In the genomic region with DNA sequence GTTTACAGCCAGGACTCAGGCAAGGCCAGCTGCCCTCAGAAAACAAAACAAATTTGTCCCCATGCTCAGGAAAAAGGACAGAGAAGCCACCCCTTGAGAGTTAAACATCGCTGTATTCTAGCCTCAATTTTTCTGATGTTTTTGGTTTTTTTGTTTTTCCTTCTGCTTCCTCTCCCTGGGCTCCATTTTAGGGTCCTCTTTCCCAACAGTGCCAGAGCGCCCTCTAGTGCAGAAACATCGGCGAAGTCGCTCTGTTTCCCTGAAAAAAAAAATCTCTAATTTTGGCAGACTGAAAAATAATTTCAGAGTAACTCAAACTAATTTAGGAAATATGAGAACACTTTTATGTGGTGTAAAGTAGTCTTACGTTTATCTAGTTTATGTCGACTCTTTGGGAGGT, we compare ENCODE assay signal across 9 mouse cellular contexts. TPM values are rescaled to one million over a fixed set of nuclear protein-coding genes. Genes with fewer than 3 reads are reported as not detected.
DNase-seq lines count a peak whose midpoint lies in the region; ATAC-seq and TF ChIP-seq lines count a peak whose summit lies in the region.
"Had no signal": no experiment of that assay in that cellular context is flagged by ENCODE, and none has a peak within 500 bp of the region (broad histone marks: within the 10 kb centered on the region; RNA-seq: fewer than 3 reads in every experiment).

No protein-coding gene starts in this region.

- no peak overlapping the region for H3K4me2 ChIP-seq in midbrain, embryonic 11.5 days

- H3K27me3 ChIP-seq in midbrain, embryonic 11.5 days (ENCODE audit: control insufficient read depth, insufficient read depth, low read length), result no peaks in the 10 kb centered on the region

- no peaks in the 10 kb centered on the region for H3K4me1 ChIP-seq in midbrain, embryonic 11.5 days (ENCODE audit: control insufficient read depth, insufficient read depth, low read length)

- peak overlapping the region; percentile 66; the same call in 1 of the 2 replicates for H3K27ac ChIP-seq in left cerebral cortex, adult 2 months
- no peak overlapping the region for H3K27ac ChIP-seq in midbrain, embryonic 11.5 days (ENCODE audit: low read depth, low read length)

- intact Hi-C loops in heart, postnatal 10 days (cut with DNase I), result loop anchor here (1.0 to 5.0 kb wide), 4 partner anchors 104 to 968 kb away; no protein-coding TSS in a partner anchor
- intact Hi-C loops in left cerebral cortex, adult 2 months (cut with DNase I), result loop anchor here (2.0 to 5.0 kb wide), 3 partner anchors 282 to 968 kb away; no protein-coding TSS in a partner anchor

- H3K9ac ChIP-seq in midbrain, embryonic 11.5 days (ENCODE audit: low read length), result no peak overlapping the region

- H3K36me3 ChIP-seq in midbrain, embryonic 11.5 days (ENCODE audit: control insufficient read depth, insufficient read depth, low read length), result no peaks in the 10 kb centered on the region

- peak; percentile 88 for TF ChIP-seq CTCF in left cerebral cortex, adult 2 months (IDR thresholded peaks at IDR 0.05)

- peak; percentile 55 for DNase-seq in heart, adult 11 months
- no peak for DNase-seq in heart, adult 9 months (ENCODE audit: low spot score in 2 of 2)
- DNase-seq in R1 (ENCODE audit: low read depth, low spot score), result peak; percentile 52
- peak; percentile 65 to 77 for DNase-seq in cerebellum, postnatal 4 days (ENCODE audit: low spot score in 2 of 2)
- DNase-seq in heart, postnatal 10 days, result peak; percentile 64 to 86
- DNase-seq in left cerebral cortex, adult 2 months (ENCODE audit: extremely low spot score in 1 of 2, low spot score in 2 of 2), result peak; percentile 45 to 77
- peak; percentile 97 for DNase-seq in midbrain, embryonic 11.5 days (ENCODE audit: low spot score, missing footprints)
- DNase-seq in testis, postnatal 10 days (ENCODE audit: low spot score), result peak; percentile 91

- H3K9me3 ChIP-seq in midbrain, embryonic 11.5 days (ENCODE audit: control insufficient read depth, low read length), result no peaks in the 10 kb centered on the region

- no peak for ATAC-seq in midbrain, embryonic 11.5 days (ENCODE audit: low FRiP score)

- 5% methylated on average over 7 of the region's 7 CpGs for WGBS in midbrain, embryonic 11.5 days

- H3K4me3 ChIP-seq in left cerebral cortex, adult 2 months, result peak overlapping the region; percentile 13; the same call in 1 of the 2 replicates
- H3K4me3 ChIP-seq in midbrain, embryonic 11.5 days (ENCODE audit: low read depth, low read length), result no peak overlapping the region
- H3K4me3 ChIP-seq: myocyte had no signal

RNA-seq across cellular contexts. Expression of a gene that starts 44.7 kb away (rescaled TPM):
- total RNA-seq in heart, postnatal 10 days (2021), result not detected
- total RNA-seq in left cerebral cortex, adult 2 months (2021), result under 1 TPM; 0.21 to 0.43 TPM
- polyA plus RNA-seq in midbrain, embryonic 11.5 days (2014; fragmentation: Nextera tagmentation; extraction: Ambion mirVana), result 0.12 TPM in 1 of 2 replicates, not detected in the other
- polyA plus RNA-seq: myocyte had no signal

RNA-seq across cellular contexts. Expression of a gene that starts 44.8 kb away (rescaled TPM):
- not detected for total RNA-seq in heart, postnatal 10 days (2021)
- under 1 TPM; 0.40 to 0.45 TPM for total RNA-seq in left cerebral cortex, adult 2 months (2021)
- polyA plus RNA-seq in midbrain, embryonic 11.5 days (2014; fragmentation: Nextera tagmentation; extraction: Ambion mirVana), result 0.08 TPM in 1 of 2 replicates, not detected in the other
- polyA plus RNA-seq: myocyte had no signal

RNA-seq across cellular contexts. Expression of a gene that starts 52.5 kb away (rescaled TPM):
- 1 to 10 TPM; 9.5 to 9.6 TPM for total RNA-seq in heart, postnatal 10 days (2021)
- 10 to 100 TPM; 80.1 to 80.7 TPM for total RNA-seq in left cerebral cortex, adult 2 months (2021)
- 9.9 and 10.8 TPM in 2 replicates for polyA plus RNA-seq in midbrain, embryonic 11.5 days (2014; fragmentation: Nextera tagmentation; extraction: Ambion mirVana)

Comparison
In these comparisons a context has a peak if more than half of its experiments do, and no peak if none do; other contexts are left out.
1. DNase-seq: peak in heart, adult 11 months (single experiment), R1 (single experiment), cerebellum, postnatal 4 days (2 of 2), heart, postnatal 10 days (2 of 2), left cerebral cortex, adult 2 months (2 of 2), midbrain, embryonic 11.5 days (single experiment) and testis, postnatal 10 days (single experiment); none in heart, adult 9 months (0 of 2).
2. RNA of a gene that starts 52.5 kb away (total RNA-seq): 80.1 to 80.7 TPM in left cerebral cortex, adult 2 months; 9.5 to 9.6 TPM in heart, postnatal 10 days; every median in the first group is over 4 times any median in the second.